Mouse (Mus musculus) gonadal fat pad, adult 2 months (tissue): ENCODE results near the gene Hist1h3i. TPM values are rescaled to one million over a fixed set of nuclear protein-coding genes. Genes with fewer than 3 reads are reported as not detected.
"Not testable (repeated sequence)": the region's sequence is repeated elsewhere in the genome, so short reads cannot be mapped to it uniquely, and the experiment has no call there.

ENCODE experiments used
- DNase-seq: peaks from one replicate; pipeline ENCODE4 v3.0.0-alpha.2; 2012; ENCODE audit warnings: low read depth
- polyA plus RNA-seq: library from polyadenylated mRNA; depleted of rRNA; stranded (reverse); fragments of >200 nt; gene quantifications from 2 replicates; pipeline ENCODE4 v1.2.3, GENCODE M21; 2012; rRNA removed

The Hist1h3i gene
- 5.2 and 5.7 TPM in 2 replicates for polyA plus RNA-seq

GRCm38 (mm10) chr13:21783255-21783617 lies at the start of gene Hist1h3i:
Gene Hist1h3i, minus strand, starts transcription at chr13:21783370.
- no peak for DNase-seq

GRCm38 (mm10) chr13:21831418-21832394 lies 48.5 kb upstream of the Hist1h3i start, which contains the start of gene Hist1h4n:
Gene Hist1h4n, minus strand, starts transcription at chr13:21832196.
- not testable (repeated sequence) for DNase-seq

- no peak for DNase-seq
Measured at GRCm38 (mm10) chr13:21830344-21830743, 47.2 kb upstream of the Hist1h3i start.

- DNase-seq, result no peak
Measured at GRCm38 (mm10) chr13:21828511-21828910, 45.3 kb upstream of the Hist1h3i start.

- not testable (repeated sequence) for DNase-seq
Measured at GRCm38 (mm10) chr13:21820082-21820890, 37.1 kb upstream of the Hist1h3i start.

- not testable (repeated sequence) for DNase-seq
Measured at GRCm38 (mm10) chr13:21812092-21812491, 28.9 kb upstream of the Hist1h3i start.

- not testable (repeated sequence) for DNase-seq
Measured at GRCm38 (mm10) chr13:21811539-21811938, 28.4 kb upstream of the Hist1h3i start, which contains the start of gene Hist1h4m. Gene Hist1h4m, plus strand, starts transcription at chr13:21811746.

- not testable (repeated sequence) for DNase-seq
Measured at GRCm38 (mm10) chr13:21811074-21811473, 27.9 kb upstream of the Hist1h3i start.

GRCm38 (mm10) chr13:21810073-21810472 lies 26.9 kb upstream of the Hist1h3i start, which contains the start of the genes Hist1h2bq and Hist1h2ao:
Gene Hist1h2bq, minus strand, starts transcription at chr13:21810197.
Gene Hist1h2ao, plus strand, starts transcription at chr13:21810465.
- not testable (repeated sequence) for DNase-seq

GRCm38 (mm10) chr13:21803058-21803457 lies 19.9 kb upstream of the Hist1h3i start:
- not testable (repeated sequence) for DNase-seq

GRCm38 (mm10) chr13:21797163-21797562 lies 14.0 kb upstream of the Hist1h3i start:
- not testable (repeated sequence) for DNase-seq

GRCm38 (mm10) chr13:21795584-21795983 lies 12.4 kb upstream of the Hist1h3i start:
- no peak for DNase-seq

- DNase-seq, result no peak
Measured at GRCm38 (mm10) chr13:21790601-21791283, 7.6 kb upstream of the Hist1h3i start.

GRCm38 (mm10) chr13:21789925-21790324 lies 6.8 kb upstream of the Hist1h3i start:
- no peak for DNase-seq

GRCm38 (mm10) chr13:21787760-21788593 lies 4.8 kb upstream of the Hist1h3i start:
- DNase-seq, result no peak

GRCm38 (mm10) chr13:21786899-21787629 lies 3.9 kb upstream of the Hist1h3i start, which contains the start of the genes Hist1h2an and Hist1h2bp:
Gene Hist1h2an, minus strand, starts transcription at chr13:21787218.
Gene Hist1h2bp, plus strand, starts transcription at chr13:21787461.
- DNase-seq, result peak; percentile 94

GRCm38 (mm10) chr13:21786189-21786898 lies 3.2 kb upstream of the Hist1h3i start:
- no peak for DNase-seq

GRCm38 (mm10) chr13:21784311-21784710 lies 1.1 kb upstream of the Hist1h3i start:
- DNase-seq, result no peak

GRCm38 (mm10) chr13:21783734-21784161 lies 578 bp upstream of the Hist1h3i start:
- DNase-seq, result no peak
